Mouse (Mus musculus) midbrain, embryonic 16.5 days (tissue): ENCODE data around the gene St8sia1. TPM values are rescaled to one million over a fixed set of nuclear protein-coding genes. Genes with fewer than 3 reads are reported as not detected.

Source experiments
- ATAC-seq: fragments of 200-750 bp; cut with Nextera tagmentation; 2 replicates; pipeline ENCODE4 v1.8.0; 2017; ENCODE audit warnings: moderate TSS enrichment
- H3K27ac ChIP-seq: fragments of 300-500 bp; sonication (generic); 2 replicates; pipeline ENCODE4 v1.5.1; 2014; ENCODE audit warnings: mild to moderate bottlenecking, low read length, mixed read lengths
- H3K27me3 ChIP-seq: fragments of 300-500 bp; sonication (generic); 2 replicates; pipeline ENCODE4 v1.6.1; 2014; ENCODE audit warnings: low read depth, low read length, mixed read lengths; ENCODE audit not compliant: control insufficient read depth, insufficient read depth
- H3K36me3 ChIP-seq: fragments of 300-500 bp; sonication (generic); 2 replicates; pipeline ENCODE4 v1.6.1; 2014; ENCODE audit warnings: mild to moderate bottlenecking, low read length, moderate library complexity, mixed read lengths; ENCODE audit not compliant: control insufficient read depth, insufficient read depth
- H3K4me1 ChIP-seq: fragments of 300-500 bp; sonication (generic); 2 replicates; pipeline ENCODE4 v1.6.1; 2014; ENCODE audit warnings: mild to moderate bottlenecking, low read length, mixed read lengths; ENCODE audit not compliant: control insufficient read depth, insufficient read depth
- H3K4me2 ChIP-seq: fragments of 300-500 bp; sonication (generic); 2 replicates; pipeline ENCODE4 v1.6.1; 2014; ENCODE audit warnings: mild to moderate bottlenecking, low read length, mixed read lengths
- H3K4me3 ChIP-seq: fragments of 300-500 bp; sonication (generic); 2 replicates; pipeline ENCODE4 v1.5.1; 2014; ENCODE audit warnings: low read depth, mild to moderate bottlenecking, low read length, moderate library complexity, mixed read lengths
- H3K9ac ChIP-seq: fragments of 300-500 bp; sonication (generic); 2 replicates; pipeline ENCODE4 v1.6.1; 2014; ENCODE audit warnings: low read depth, low read length, mixed read lengths
- H3K9me3 ChIP-seq: fragments of 300-500 bp; sonication (generic); replicated peaks from 2 replicates; pipeline ENCODE4 v1.6.1; 2014; ENCODE audit warnings: mild to moderate bottlenecking, low read length, mixed read lengths; ENCODE audit not compliant: control insufficient read depth, poor library complexity, severe bottlenecking
- WGBS: fragments of 180-500 bp; shearing (Covaris S2); extraction: QIAGEN DNeasy Blood & Tissue Kit; methylation state at CpG from one replicate; pipeline ENCODE4 v1.1.7; 2014; 5-methylcytosine and 5-hydroxymethylcytosine counted together
- polyA plus RNA-seq: library from polyadenylated mRNA; unstranded; fragments of >200 nt; fragmentation: Nextera tagmentation; extraction: Ambion mirVana; gene quantifications from 2 replicates; pipeline ENCODE4 v1.2.1, GENCODE M21; 2015

St8sia1 gene
- polyA plus RNA-seq, 1 experiment from 2014 or later, result 7.5 TPM

GRCm38 (mm10) chr6:142963480-142964075, 674 bp downstream of the St8sia1 start:
- WGBS, result 11% methylated on average over 30 of the region's 30 CpGs
- H3K27me3 ChIP-seq, result no peaks in the 10 kb centered on the region
- peak; percentile 4 for ATAC-seq
- peak overlapping the region; percentile 72 for H3K4me3 ChIP-seq
- peak overlapping the region; percentile 97 for H3K27ac ChIP-seq
- peaks cover 26% of the 10 kb centered on the region for H3K4me1 ChIP-seq
- no peaks in the 10 kb centered on the region for H3K9me3 ChIP-seq
- peak overlapping the region; percentile 85 for H3K9ac ChIP-seq
- H3K36me3 ChIP-seq, result peaks cover 5% of the 10 kb centered on the region; the same call in 1 of the 2 replicates
- H3K4me2 ChIP-seq, result peak overlapping the region; percentile 60

GRCm38 (mm10) chr6:142962881-142963280, 1.4 kb downstream of the St8sia1 start:
- no peak for ATAC-seq
- peak overlapping the region; percentile 60 for H3K4me2 ChIP-seq
- H3K4me1 ChIP-seq, result peaks cover 26% of the 10 kb centered on the region
- peak overlapping the region; percentile 97; the same call in 1 of the 2 replicates for H3K27ac ChIP-seq
- no peaks in the 10 kb centered on the region for H3K9me3 ChIP-seq
- peak overlapping the region; percentile 85 for H3K9ac ChIP-seq
- peak overlapping the region; percentile 72 for H3K4me3 ChIP-seq
- peaks cover 5% of the 10 kb centered on the region; the same call in 1 of the 2 replicates for H3K36me3 ChIP-seq
- no peaks in the 10 kb centered on the region for H3K27me3 ChIP-seq
- 86% methylated on average over 14 of the region's 14 CpGs for WGBS

DNA sequence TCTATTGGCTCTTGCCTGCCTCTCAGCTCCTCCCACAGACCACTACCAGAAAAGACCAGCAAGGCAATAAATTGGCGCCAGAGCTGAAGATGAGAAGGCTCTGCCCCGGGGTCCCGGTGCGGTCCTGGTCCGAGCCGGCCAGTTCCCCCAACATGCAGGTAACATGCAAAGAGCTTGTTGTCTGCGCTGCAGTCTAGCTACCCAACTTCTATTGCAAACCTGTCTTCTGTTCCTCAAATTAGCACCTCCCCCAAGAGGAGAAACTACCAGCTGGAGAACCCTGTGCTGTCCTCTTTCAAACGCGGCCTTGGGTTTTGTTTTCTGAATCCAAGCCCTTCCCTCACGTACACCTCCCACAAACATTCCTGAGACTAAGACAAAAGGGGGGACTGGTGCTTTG, 1.8 kb downstream of the St8sia1 start:
- H3K9me3 ChIP-seq, result no peaks in the 10 kb centered on the region
- H3K4me3 ChIP-seq, result peak overlapping the region; percentile 72
- ATAC-seq, result no peak
- H3K27me3 ChIP-seq, result no peaks in the 10 kb centered on the region
- 76% methylated on average over 10 of the region's 10 CpGs for WGBS
- H3K4me2 ChIP-seq, result peak overlapping the region; percentile 60
- peaks cover 5% of the 10 kb centered on the region; the same call in 1 of the 2 replicates for H3K36me3 ChIP-seq
- peak overlapping the region; percentile 36; the same call in 1 of the 2 replicates for H3K9ac ChIP-seq
- peaks cover 26% of the 10 kb centered on the region for H3K4me1 ChIP-seq
- H3K27ac ChIP-seq, result no peak overlapping the region

DNA sequence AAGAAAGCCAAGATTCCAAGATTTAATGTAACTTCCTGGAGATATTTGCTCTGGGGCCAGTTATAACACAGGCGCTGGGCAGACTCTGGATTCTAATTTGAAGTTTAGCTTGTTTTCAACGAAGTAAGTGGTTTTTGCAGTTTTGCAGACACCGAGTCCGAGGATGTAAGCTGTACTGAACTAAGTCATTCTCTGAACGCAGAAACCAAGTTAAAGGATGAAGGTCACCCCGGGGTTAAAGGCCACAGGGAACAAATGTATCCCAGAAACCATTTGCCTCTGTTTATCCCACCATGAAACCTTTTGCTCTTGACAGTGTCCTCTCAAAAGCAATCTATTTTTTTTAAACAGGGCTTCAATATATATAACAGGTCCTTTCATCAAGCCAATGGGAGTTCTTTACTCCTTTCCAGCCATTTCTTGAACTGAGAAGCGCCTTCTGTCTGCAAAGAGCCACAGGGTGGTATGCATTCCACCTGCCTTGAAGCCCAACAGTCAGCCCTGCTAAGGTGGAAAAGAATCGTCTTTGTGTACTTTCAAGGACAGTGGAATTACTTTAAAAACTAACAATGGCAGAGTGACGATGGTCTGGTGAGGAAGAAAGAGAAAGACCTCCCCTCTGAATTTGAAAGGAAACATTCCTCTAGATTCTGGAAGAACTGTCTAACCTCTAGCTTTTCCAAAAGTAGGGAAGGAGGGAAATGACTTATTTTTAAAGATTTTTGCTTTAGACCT, 2.4 kb downstream of the St8sia1 start:
- ATAC-seq, result no peak
- Histone ChIP-seq H3K36me3 (peaks cover 5% of the 10 kb centered on the region; the same call in 1 of the 2 replicates), H3K9me3 (no peaks in the 10 kb centered on the region), H3K27ac (no peak overlapping the region), H3K4me2 (peak overlapping the region; percentile 60), H3K4me3 (peak overlapping the region; percentile 72), H3K9ac (no peak overlapping the region), H3K27me3 (no peaks in the 10 kb centered on the region), H3K4me1 (peaks cover 26% of the 10 kb centered on the region)
- 83% methylated on average over 9 of the region's 9 CpGs for WGBS

DNA sequence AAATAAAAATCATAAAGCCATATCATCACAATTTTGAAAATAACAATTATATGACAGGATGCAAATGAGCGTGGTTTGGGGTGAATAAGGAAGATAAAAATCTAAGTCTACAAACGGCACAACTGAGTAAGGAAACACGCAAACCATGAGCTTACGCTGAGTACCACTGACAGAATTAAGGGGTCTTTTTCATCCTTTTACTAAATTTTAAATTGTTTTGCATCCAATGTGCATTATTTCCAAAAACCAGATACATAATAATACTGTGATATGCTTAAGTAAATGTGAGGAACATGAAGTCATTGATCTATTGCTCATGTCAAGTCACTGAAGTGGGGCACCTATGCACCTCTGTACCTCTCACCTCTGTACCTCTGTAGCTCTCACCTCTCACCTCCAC, 7.7 kb downstream of the St8sia1 start:
- Histone ChIP-seq H3K4me1 (peaks cover 14% of the 10 kb centered on the region), H3K36me3 (peaks cover 5% of the 10 kb centered on the region; the same call in 1 of the 2 replicates), H3K27ac (no peak overlapping the region), H3K27me3 (no peaks in the 10 kb centered on the region), H3K4me2 (no peak overlapping the region), H3K9me3 (no peaks in the 10 kb centered on the region), H3K4me3 (no peak overlapping the region), H3K9ac (no peak overlapping the region)
- ATAC-seq, result no peak
- 93% methylated on average over 4 of the region's 4 CpGs for WGBS

- no peak overlapping the region for H3K4me2 ChIP-seq
- H3K27me3 ChIP-seq, result no peaks in the 10 kb centered on the region
- no peak for ATAC-seq
- peaks cover 4% of the 10 kb centered on the region; the same call in 1 of the 2 replicates for H3K4me1 ChIP-seq
- H3K36me3 ChIP-seq, result peaks cover 5% of the 10 kb centered on the region; the same call in 1 of the 2 replicates
- H3K27ac ChIP-seq, result no peak overlapping the region
- H3K4me3 ChIP-seq, result no peak overlapping the region
- H3K9me3 ChIP-seq, result no peaks in the 10 kb centered on the region
- H3K9ac ChIP-seq, result no peak overlapping the region
- 97% methylated on average over 3 of the region's 3 CpGs for WGBS
These were observed 9.0 kb downstream of the St8sia1 start for GRCm38 (mm10) chr6:142955281-142955680.

- ATAC-seq, result no peak
- H3K27me3 ChIP-seq, result no peaks in the 10 kb centered on the region
These were observed 11.1 kb downstream of the St8sia1 start for GRCm38 (mm10) chr6:142953189-142953588.

GRCm38 (mm10) chr6:142952361-142952954, 11.8 kb downstream of the St8sia1 start:
- Histone ChIP-seq H3K4me1 (peaks cover 12% of the 10 kb centered on the region), H3K4me3 (no peak overlapping the region), H3K36me3 (no peaks in the 10 kb centered on the region), H3K9ac (no peak overlapping the region), H3K27ac (no peak overlapping the region), H3K27me3 (no peaks in the 10 kb centered on the region), H3K4me2 (no peak overlapping the region), H3K9me3 (no peaks in the 10 kb centered on the region)
- no peak for ATAC-seq
- WGBS, result 94% methylated on average over 7 of the region's 7 CpGs

More at GRCm38 (mm10) chr6:142953189-142953588, 11.1 kb downstream of the St8sia1 start:
- Histone ChIP-seq H3K4me1 (peaks cover 12% of the 10 kb centered on the region), H3K27ac (no peak overlapping the region), H3K4me2 (no peak overlapping the region), H3K9me3 (no peaks in the 10 kb centered on the region), H3K4me3 (no peak overlapping the region), H3K9ac (no peak overlapping the region), H3K36me3 (no peaks in the 10 kb centered on the region)
